Mouse (Mus musculus): ENCODE measurements at regions not wholly inside any gene's neighbourhood (a gene's known extent, or its start where the extent isn't known, plus 50 kb on each side); places are given as distances from the start of the nearest gene placed in this dataset.
"Not testable (repeated sequence)": the region's sequence is repeated elsewhere in the genome, so short reads cannot be mapped to it uniquely, and the experiment has no call there.

DNA sequence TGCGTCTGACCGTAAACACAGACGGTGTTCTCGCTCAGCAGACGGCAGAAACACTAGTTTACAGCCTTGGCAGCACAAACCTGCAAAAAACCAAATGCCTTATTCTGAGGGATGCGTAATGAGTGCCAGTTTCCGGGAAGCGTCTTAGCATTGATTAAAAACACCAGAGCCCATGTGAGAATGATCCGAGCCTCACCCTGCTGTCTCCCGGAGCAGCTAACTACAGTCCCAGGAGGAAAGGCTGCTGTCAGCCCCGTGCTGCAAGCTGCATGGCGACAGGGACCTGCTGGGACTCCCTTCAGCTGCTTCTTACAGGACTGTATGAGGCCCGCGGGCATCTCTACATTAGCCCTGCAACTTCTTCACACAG is 189.7 kb downstream of the Med10 start:
- ATAC-seq (replicated peaks; ENCODE audit: poor library complexity), result no peak

GRCm38 (mm10) chr13:70003591-70003990 is 201.4 kb downstream of the Med10 start:
- ATAC-seq (replicated peaks; ENCODE audit: poor library complexity), result no peak

GRCm38 (mm10) chr13:70012123-70012522 is 209.9 kb downstream of the Med10 start:
- ATAC-seq (replicated peaks; ENCODE audit: poor library complexity), result no peak

GRCm38 (mm10) chr13:70015183-70015582 is 213.0 kb downstream of the Med10 start:
- no peak for ATAC-seq (replicated peaks; ENCODE audit: poor library complexity)

- no peak for ATAC-seq (replicated peaks; ENCODE audit: poor library complexity)
These were observed 215.3 kb downstream of the Med10 start for GRCm38 (mm10) chr13:70017535-70017934.

GRCm38 (mm10) chr13:70019999-70020838 is 218.0 kb downstream of the Med10 start:
- no peak for ATAC-seq (replicated peaks; ENCODE audit: poor library complexity)

DNA sequence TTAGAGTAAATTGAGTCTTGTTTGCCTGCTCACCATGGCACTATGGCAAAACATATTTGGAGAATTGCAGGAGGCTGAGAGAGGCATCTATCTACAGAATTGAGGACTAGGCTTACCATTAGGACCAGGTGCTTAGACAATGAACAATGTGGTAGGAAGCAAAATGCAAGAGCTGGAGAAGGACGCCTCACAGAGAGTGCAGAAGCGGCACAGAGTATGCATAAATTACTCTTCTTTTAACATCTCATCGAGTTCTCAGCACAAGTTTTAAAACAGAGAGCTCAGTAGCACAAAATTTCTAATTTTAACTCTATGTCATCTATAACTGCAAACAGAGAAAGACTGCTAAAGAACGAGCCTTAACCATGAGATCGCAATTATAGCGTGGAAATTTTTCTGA is 231.1 kb downstream of the Med10 start:
- ATAC-seq (replicated peaks; ENCODE audit: poor library complexity), result no peak

DNA sequence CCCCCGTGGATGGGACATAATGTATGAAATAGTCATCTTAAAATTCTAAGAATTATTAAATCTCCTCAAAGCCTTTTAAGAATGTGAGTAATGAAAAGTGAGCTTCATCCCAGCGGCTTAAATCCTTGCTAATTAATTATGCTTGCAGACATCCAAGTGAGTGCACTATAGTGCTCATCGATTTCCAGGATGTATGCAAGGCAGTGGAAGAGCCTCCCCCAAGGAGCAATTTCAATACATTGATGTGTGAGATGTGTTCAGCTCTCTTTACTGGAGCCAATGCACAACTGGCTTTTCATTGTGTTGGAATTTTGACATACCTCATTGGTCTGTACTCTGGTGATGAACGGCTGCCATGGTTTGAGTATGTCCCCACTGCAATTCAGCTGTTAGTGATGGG is 231.6 kb downstream of the Med10 start:
- ATAC-seq (replicated peaks; ENCODE audit: poor library complexity), result no peak

DNA sequence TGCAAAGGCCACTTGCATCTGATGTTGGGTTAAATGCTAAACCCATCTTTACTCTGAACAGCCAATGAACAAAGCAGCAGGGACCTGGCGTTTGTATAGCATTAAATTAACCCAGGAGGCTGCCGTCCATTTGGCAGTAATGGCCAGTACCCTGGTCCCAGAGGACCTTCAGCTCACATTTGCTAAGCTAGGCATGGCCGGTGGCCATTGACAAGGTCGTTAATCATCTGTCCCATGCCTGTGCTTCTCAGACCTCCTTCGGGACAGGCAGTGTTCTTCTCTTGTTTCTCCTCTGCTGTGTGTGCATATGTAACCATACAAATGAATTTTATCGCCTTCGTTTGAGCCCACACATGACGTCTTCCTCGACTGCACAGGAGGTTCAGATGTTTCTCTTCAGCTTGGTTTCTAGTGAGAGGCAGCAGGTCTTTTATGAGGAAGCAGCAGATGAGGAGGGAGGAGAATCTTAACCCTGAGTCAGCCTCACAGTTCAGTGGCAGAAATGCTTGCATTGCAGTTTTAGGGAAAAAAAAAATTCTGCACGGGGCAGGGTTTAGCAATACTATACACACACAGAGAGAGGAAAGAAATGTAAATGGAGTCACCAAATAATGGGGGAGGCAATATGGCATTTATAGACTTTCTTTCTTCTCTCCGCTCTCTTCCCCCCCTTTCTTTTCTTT is 235.9 kb downstream of the Med10 start:
- no peak for ATAC-seq (replicated peaks; ENCODE audit: poor library complexity)

DNA sequence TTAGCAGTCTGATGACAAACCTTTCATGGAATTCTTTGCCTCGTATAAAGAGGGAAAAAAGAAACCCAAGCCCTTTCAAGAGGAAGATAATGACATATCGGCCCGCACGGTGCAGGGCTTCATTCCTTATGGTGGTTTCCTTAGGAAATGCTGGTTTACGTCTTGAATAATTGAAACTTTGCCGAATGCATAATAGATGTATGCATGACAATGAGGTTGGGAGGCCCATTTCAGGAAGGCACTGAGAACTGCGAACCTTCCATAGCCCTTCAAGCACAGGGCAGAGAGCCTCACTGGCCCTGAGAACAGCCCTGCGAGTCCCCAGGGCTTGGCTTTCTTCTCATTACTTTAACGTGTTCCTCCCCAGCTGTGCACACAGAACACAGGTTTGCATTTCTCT is 255.7 kb downstream of the Med10 start:
- ATAC-seq (replicated peaks; ENCODE audit: poor library complexity), result no peak

DNA sequence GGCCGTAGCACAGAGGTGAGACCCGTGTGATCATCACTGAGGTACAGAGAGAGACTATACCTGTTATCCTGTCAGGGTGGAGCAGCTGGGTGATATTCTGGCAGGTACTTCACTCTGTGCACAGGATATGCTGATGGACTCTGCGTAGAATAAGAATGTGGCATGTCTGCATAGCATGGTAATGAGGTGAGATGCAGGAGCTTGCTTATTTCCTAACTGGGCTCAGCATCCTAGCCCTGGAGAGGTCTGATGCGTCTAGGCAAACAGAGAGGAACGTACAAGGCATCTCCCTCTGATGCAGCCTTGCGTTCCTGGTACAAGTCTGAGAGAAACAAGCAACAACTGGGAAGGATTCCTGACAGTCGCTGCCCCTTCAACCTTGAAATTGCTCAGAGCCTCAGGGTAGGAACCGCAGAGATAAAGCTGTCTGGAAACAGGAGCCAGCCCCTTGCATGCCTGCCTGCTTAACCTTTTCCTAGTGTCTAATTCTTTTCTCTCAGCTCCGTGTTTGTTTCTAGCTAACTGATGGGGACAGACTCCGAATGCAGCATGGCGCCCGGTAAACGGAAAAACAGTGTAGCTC is 259.3 kb downstream of the Med10 start:
- ATAC-seq (replicated peaks; ENCODE audit: poor library complexity), result no peak

- no peak for ATAC-seq (replicated peaks; ENCODE audit: poor library complexity)
These were observed 271.5 kb downstream of the Med10 start for GRCm38 (mm10) chr13:70073655-70074054.

- no peak for ATAC-seq (replicated peaks; ENCODE audit: poor library complexity)
These were observed 273.2 kb downstream of the Med10 start for GRCm38 (mm10) chr13:70075353-70075752.

DNA sequence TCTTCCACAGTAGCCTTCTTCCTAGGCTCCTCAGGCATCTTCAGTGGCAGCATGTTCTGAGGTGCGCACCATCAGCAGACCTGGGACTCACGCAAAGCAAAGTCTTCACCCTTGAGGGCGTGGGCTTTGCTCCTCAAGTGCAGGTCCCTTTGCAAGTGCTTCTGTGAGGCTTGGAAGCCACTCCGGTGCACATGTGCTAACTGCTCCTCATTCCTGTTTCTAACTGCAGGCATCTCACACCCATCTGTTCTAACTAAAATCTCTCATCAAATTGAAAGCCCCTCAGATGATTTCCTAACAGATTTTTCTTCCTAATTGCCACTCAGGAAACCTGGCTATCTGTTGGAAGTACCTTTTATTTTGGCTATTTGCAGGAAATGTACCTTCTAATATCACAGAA is 278.9 kb downstream of the Med10 start:
- no peak for ATAC-seq (replicated peaks; ENCODE audit: poor library complexity)

GRCm38 (mm10) chr13:70092886-70093285 is 290.7 kb downstream of the Med10 start:
- ATAC-seq (replicated peaks; ENCODE audit: poor library complexity), result no peak

- ATAC-seq (replicated peaks; ENCODE audit: poor library complexity), result no peak
These were observed 291.8 kb downstream of the Med10 start for GRCm38 (mm10) chr13:70093970-70094369.

DNA sequence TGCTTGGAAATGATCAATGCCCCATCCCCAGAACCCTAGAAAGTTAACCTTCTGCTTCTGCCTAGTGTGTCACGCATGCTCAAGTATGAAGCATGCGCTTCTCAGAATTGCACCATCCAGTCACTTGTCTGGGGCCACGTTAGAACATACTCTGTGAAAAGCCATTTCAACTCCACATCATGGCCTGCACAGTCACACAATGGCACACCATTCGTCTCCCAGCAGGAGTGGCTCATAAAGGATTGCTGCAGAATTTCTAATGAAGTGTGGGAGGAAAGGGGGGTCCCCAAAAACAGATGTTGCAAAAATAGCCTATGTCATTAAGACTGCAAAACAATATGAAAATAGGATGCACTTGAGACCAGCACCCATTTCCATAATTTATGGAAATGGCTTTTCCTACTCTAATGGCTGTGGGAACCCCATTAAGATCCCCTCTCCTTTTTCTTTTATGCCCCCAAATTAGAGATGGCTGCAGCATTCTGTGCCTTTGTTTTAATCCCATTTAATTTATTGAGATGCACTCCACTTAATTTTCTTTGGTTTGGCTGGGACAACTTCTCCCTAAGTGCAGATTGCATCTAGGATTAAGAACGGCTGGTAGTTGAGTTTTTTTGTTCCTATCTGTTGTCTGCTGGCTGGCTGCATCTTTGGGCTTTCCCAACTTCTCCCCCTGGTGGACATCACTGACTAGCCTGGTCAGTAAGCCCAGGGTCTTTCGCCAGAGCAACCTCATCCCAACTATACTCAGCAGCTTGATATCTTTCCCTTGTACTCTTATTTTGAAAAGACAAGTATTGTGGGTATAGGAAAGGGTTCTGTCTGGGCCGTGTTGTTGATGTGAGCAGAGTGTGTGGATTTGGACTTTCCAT is 294.5 kb downstream of the Med10 start:
- no peak for ATAC-seq (replicated peaks; ENCODE audit: poor library complexity)

- ATAC-seq (replicated peaks; ENCODE audit: poor library complexity), result not testable (repeated sequence)
These were observed 297.9 kb downstream of the Med10 start for GRCm38 (mm10) chr13:70100091-70100490.

DNA sequence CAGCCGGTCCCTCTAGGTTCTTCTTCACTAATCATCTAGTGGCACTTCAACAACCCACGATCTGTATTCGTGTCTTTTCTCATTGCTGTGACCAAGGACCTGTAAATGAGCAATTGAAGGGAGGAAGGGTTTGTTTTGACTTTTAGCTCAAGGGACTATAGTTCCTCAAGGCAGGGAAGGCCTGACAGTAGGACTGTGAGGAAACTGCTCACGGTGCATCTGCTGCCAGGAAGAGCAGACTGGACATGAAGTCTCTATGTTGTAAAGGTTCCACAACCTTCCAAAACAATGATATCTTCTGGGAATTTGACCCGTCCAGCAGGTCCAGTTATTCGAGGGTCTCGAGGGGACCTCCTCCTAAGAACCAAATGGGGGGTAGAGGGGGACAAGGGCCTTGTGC is 300.8 kb downstream of the Med10 start:
- ATAC-seq (replicated peaks; ENCODE audit: poor library complexity), result no peak

GRCm38 (mm10) chr13:70103491-70103890 is 301.3 kb downstream of the Med10 start:
- ATAC-seq (replicated peaks; ENCODE audit: poor library complexity), result not testable (repeated sequence)

DNA sequence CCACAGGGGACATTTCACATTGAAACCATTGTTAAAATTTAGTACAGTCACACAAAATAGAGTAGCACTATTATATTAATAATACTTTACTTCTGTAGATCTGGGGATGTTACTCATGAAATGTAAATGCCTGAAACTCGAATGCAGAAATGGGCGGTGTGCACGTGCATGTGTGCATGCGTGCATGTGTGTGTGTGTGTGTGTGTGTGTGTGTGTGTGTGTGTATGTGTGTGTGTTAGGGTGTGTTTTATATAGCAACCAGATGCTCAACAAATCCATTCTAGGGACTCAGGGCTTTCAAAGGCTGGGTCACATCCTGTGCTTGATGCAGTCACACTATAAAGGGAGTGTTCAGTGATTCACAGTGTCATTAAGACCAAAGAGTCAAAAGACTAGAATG is 301.7 kb downstream of the Med10 start:
- no peak for ATAC-seq (replicated peaks; ENCODE audit: poor library complexity)
